Mouse (Mus musculus): Measurements from ENCODE around the gene Trim63.

GRCm38 (mm10) chr4:134319074-134319473 lies 4.2 kb downstream of the Trim63 start:
- no peak for TF ChIP-seq CTCF (conservative IDR thresholded peaks at IDR 0.05; ENCODE audit: insufficient read depth, insufficient read length, low read depth, low read length)
- no peak for TF ChIP-seq POLR2A (IDR thresholded peaks at IDR 0.05; ENCODE audit: low read depth, low read length)

All from kidney, adult 2 months (tissue).